ENCODE assay signal across 9 mouse cellular contexts in genomic region chr16:76201773-76202571, GRCm38 (mm10).
A peak's percentile ranks its signal among the peaks of the same experiment; 100 is the strongest.
DNase-seq lines count a peak whose midpoint lies in the region; ATAC-seq and TF ChIP-seq lines count a peak whose summit lies in the region.
"Had no signal": no experiment of that assay in that cellular context is flagged by ENCODE, and none has a peak within 500 bp of the region (broad histone marks: within the 10 kb centered on the region; RNA-seq: fewer than 3 reads in every experiment).

No protein-coding gene starts in this region.

- ATAC-seq in CD4-positive, CD25-positive, alpha-beta regulatory T cell, adult 4 months = peak; percentile 95
- ATAC-seq in midbrain, embryonic 16.5 days = no peak

- intact Hi-C loops in heart, adult 2 months (cut with DNase I) = loop anchor here (2.0 to 10.0 kb wide), 4 partner anchors 169 to 603 kb away; no protein-coding TSS in a partner anchor
- intact Hi-C loops in heart, postnatal 10 days (cut with DNase I) = loop anchor here (1.0 to 10.0 kb wide), 6 partner anchors 90 to 697 kb away; no protein-coding TSS in a partner anchor

- H3K4me1 ChIP-seq in heart, adult 2 months (ENCODE audit: control insufficient read depth, insufficient read depth, low read length) = no peaks in the 10 kb centered on the region
- no peaks in the 10 kb centered on the region for H3K4me1 ChIP-seq in heart, embryonic 10.5 days
- peaks cover 12% of the 10 kb centered on the region for H3K4me1 ChIP-seq in liver, adult 2 months (ENCODE audit: control insufficient read depth, insufficient read depth, low read length)
- H3K4me1 ChIP-seq in midbrain, embryonic 16.5 days (ENCODE audit: control insufficient read depth, insufficient read depth, low read length) = no peaks in the 10 kb centered on the region
- H3K4me1 ChIP-seq: heart, embryonic 15.5 days had no signal

- TF ChIP-seq POLR2A in heart, adult 2 months (IDR thresholded peaks at IDR 0.05; ENCODE audit: insufficient read depth, low read depth, low read length) = no peak
- no peak for TF ChIP-seq POLR2A in brain, embryonic 14.5 days (IDR thresholded peaks at IDR 0.05; ENCODE audit: borderline replicate concordance, extremely low read depth, insufficient read depth, insufficient read length, poor library complexity, severe bottlenecking)
- TF ChIP-seq POLR2A in liver, adult 2 months (IDR thresholded peaks at IDR 0.05; ENCODE audit: extremely low read depth, insufficient read depth, low read length) = no peak

- no peak overlapping the region for H3K4me3 ChIP-seq in heart, adult 2 months
- H3K4me3 ChIP-seq in heart, embryonic 10.5 days = no peak overlapping the region
- H3K4me3 ChIP-seq in liver, adult 2 months (ENCODE audit: insufficient read depth, low read depth, low read length) = no peak overlapping the region
- no peak overlapping the region for H3K4me3 ChIP-seq in midbrain, embryonic 16.5 days (ENCODE audit: low read depth, low read length)
- H3K4me3 ChIP-seq: heart, embryonic 15.5 days had no signal

- peak in 1 of 2 experiments; percentile 28 for DNase-seq in heart, adult 2 months
- no peak for DNase-seq in heart, embryonic 10.5 days (ENCODE audit: low spot score)
- peak; percentile 35 for DNase-seq in brain, embryonic 14.5 days (ENCODE audit: low read depth)
- DNase-seq in heart, postnatal 10 days = peak; percentile 52 to 60
- DNase-seq in liver, adult 2 months (ENCODE audit: extremely low read depth, low read depth, low spot score) = peak; percentile 75
- DNase-seq in splenic B cell, adult 2 months (ENCODE audit: low read depth, low spot score) = peak; percentile 10

- 36% methylated on average over 11 of the region's 11 CpGs for WGBS in heart, adult 2 months
- 50% methylated on average over 11 of the region's 11 CpGs for WGBS in heart, embryonic 10.5 days
- WGBS in liver, adult 2 months = 12% methylated on average over 11 of the region's 11 CpGs
- WGBS in midbrain, embryonic 16.5 days = 66% methylated on average over 11 of the region's 11 CpGs

- peak; percentile 78 for TF ChIP-seq CTCF in heart, adult 2 months (IDR thresholded peaks at IDR 0.05)
- peak; percentile 36; the same call in 1 of the 2 replicates for TF ChIP-seq CTCF in brain, embryonic 14.5 days (IDR thresholded peaks at IDR 0.05; ENCODE audit: borderline replicate concordance, extremely low read depth, insufficient read depth, insufficient read length)
- TF ChIP-seq CTCF in liver, adult 2 months (IDR thresholded peaks at IDR 0.05; ENCODE audit: low read depth, low read length) = peak; percentile 30; the same call in 1 of the 2 replicates

- H3K9ac ChIP-seq in heart, adult 2 months (ENCODE audit: low read depth, low read length) = no peak overlapping the region
- H3K9ac ChIP-seq in liver, adult 2 months (ENCODE audit: low read depth, low read length) = no peak overlapping the region
- no peak overlapping the region for H3K9ac ChIP-seq in midbrain, embryonic 16.5 days (ENCODE audit: low read depth, low read length)
- H3K9ac ChIP-seq: heart, embryonic 15.5 days had no signal

- no peak overlapping the region for H3K4me2 ChIP-seq in midbrain, embryonic 16.5 days (ENCODE audit: low read length)
- H3K4me2 ChIP-seq: heart, embryonic 15.5 days had no signal

- TF ChIP-seq EP300 in heart, adult 2 months (IDR thresholded peaks at IDR 0.05; ENCODE audit: insufficient read depth, low read depth, low read length) = peak; percentile 68; the same call in 1 of the 2 replicates

- no peak overlapping the region for H3K27ac ChIP-seq in heart, adult 2 months
- H3K27ac ChIP-seq in heart, embryonic 10.5 days = no peak overlapping the region
- no peak overlapping the region for H3K27ac ChIP-seq in liver, adult 2 months (replicated peaks; ENCODE audit: insufficient read depth, low read depth, low read length)
- H3K27ac ChIP-seq in midbrain, embryonic 16.5 days (ENCODE audit: low read length) = no peak overlapping the region
- H3K27ac ChIP-seq: heart, embryonic 15.5 days had no signal

- no peaks in the 10 kb centered on the region for H3K79me2 ChIP-seq in heart, adult 2 months (replicated peaks; ENCODE audit: control insufficient read depth, insufficient read depth, low read length)
- no peaks in the 10 kb centered on the region for H3K79me2 ChIP-seq in liver, adult 2 months (ENCODE audit: control insufficient read depth, insufficient read depth, low read length)

- no peaks in the 10 kb centered on the region for H3K27me3 ChIP-seq in heart, adult 2 months (ENCODE audit: control insufficient read depth, insufficient read depth, low read length)
- no peaks in the 10 kb centered on the region for H3K27me3 ChIP-seq in heart, embryonic 10.5 days (ENCODE audit: insufficient read depth, poor library complexity, severe bottlenecking)
- no peaks in the 10 kb centered on the region for H3K27me3 ChIP-seq in liver, adult 2 months (ENCODE audit: control insufficient read depth, insufficient read depth, low read length)
- no peaks in the 10 kb centered on the region for H3K27me3 ChIP-seq in splenic B cell, adult 2 months (ENCODE audit: control insufficient read depth, insufficient read depth, low read length, poor library complexity, severe bottlenecking)
- H3K27me3 ChIP-seq in midbrain, embryonic 16.5 days (ENCODE audit: control insufficient read depth, insufficient read depth, low read depth, low read length) = no peaks in the 10 kb centered on the region
- H3K27me3 ChIP-seq: heart, embryonic 15.5 days had no signal

- no peaks in the 10 kb centered on the region for H3K9me3 ChIP-seq in heart, embryonic 10.5 days
- H3K9me3 ChIP-seq in midbrain, embryonic 16.5 days (replicated peaks; ENCODE audit: control insufficient read depth, low read length, poor library complexity, severe bottlenecking) = no peaks in the 10 kb centered on the region
- H3K9me3 ChIP-seq: heart, embryonic 15.5 days had no signal

- H3K36me3 ChIP-seq in heart, adult 2 months (ENCODE audit: control insufficient read depth, insufficient read depth, low read length) = no peaks in the 10 kb centered on the region
- no peaks in the 10 kb centered on the region for H3K36me3 ChIP-seq in heart, embryonic 10.5 days
- H3K36me3 ChIP-seq in liver, adult 2 months (ENCODE audit: control insufficient read depth, insufficient read depth, low read length) = no peaks in the 10 kb centered on the region
- no peaks in the 10 kb centered on the region for H3K36me3 ChIP-seq in splenic B cell, adult 2 months (ENCODE audit: control insufficient read depth, insufficient read depth, low read length, poor library complexity, severe bottlenecking)
- no peaks in the 10 kb centered on the region for H3K36me3 ChIP-seq in midbrain, embryonic 16.5 days (ENCODE audit: control insufficient read depth, insufficient read depth, low read length)
- H3K36me3 ChIP-seq: heart, embryonic 15.5 days had no signal
